Mouse (Mus musculus): ENCODE results near the gene Arhgap6.
A peak's percentile ranks its signal among the peaks of the same experiment; 100 is the strongest.

GRCm38 (mm10) chrX:168935447-168935846, 140.5 kb downstream of the Arhgap6 start:
- peak; percentile 47 for TF ChIP-seq CTCF (IDR thresholded peaks at IDR 0.05; ENCODE audit: low read depth)
- TF ChIP-seq EP300 (IDR thresholded peaks at IDR 0.05; ENCODE audit: low read depth): no peak
